Mouse (Mus musculus): Measurements from ENCODE around the gene Lrrc19. TPM values are rescaled to one million over a fixed set of nuclear protein-coding genes. Genes with fewer than 3 reads are reported as not detected.
A peak's percentile ranks its signal among the peaks of the same experiment; 100 is the strongest.

The Lrrc19 gene
- total and polyA plus RNA-seq, 2 experiments from 2014 or later, result 0.33 TPM; not detected in 1

DNA sequence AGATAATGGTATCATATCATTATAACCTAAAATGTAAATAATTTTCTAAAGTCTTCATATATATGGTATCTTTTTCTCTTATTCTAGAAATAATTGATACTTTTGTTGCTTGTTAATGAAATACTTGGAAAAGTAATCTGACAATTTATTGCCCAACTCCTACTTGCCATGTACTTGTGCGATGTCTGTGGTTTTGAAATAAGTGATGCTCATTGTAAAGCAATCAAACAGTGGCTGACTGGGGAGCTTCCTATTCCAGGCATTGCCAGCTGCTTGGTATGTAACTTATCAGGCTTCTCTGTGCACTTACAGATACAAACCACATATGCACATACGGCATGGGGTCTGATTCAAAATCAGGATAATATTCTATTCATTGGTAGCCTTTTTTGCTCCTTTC, 29.9 kb downstream of the Lrrc19 start:
- Histone ChIP-seq H3K4me2 (ENCODE audit: low read depth, low read length, poor library complexity, severe bottlenecking) (no peak overlapping the region), H3K27ac (ENCODE audit: low read depth, low read length) (no peak overlapping the region)
- TF ChIP-seq CTCF (IDR thresholded peaks at IDR 0.05), result no peak

GRCm38 (mm10) chr4:94614627-94615006, 35.3 kb downstream of the Lrrc19 start:
- ATAC-seq (ENCODE audit: low FRiP score) (peak; percentile 73), DNase-seq (ENCODE audit: low spot score) (no peak)
- Histone ChIP-seq H3K9ac (replicated peaks; ENCODE audit: low read length, poor library complexity, severe bottlenecking) (peak overlapping the region; percentile 74), H3K27ac (ENCODE audit: low read depth, low read length) (peak overlapping the region; percentile 58), H3K36me3 (ENCODE audit: insufficient read depth, low read length) (no peaks in the 10 kb centered on the region), H3K9me3 (ENCODE audit: low read length) (no peaks in the 10 kb centered on the region), H3K27me3 (ENCODE audit: insufficient read depth, low read length) (no peaks in the 10 kb centered on the region), H3K4me2 (ENCODE audit: low read depth, low read length, poor library complexity, severe bottlenecking) (peak overlapping the region; percentile 66), H3K4me1 (ENCODE audit: insufficient read depth, low read length) (peaks cover 4% of the 10 kb centered on the region; the same call in 1 of the 2 replicates), H3K4me3 (ENCODE audit: low read depth, low read length) (peak overlapping the region; percentile 73)
- under 1% methylated on average over 18 of the region's 18 CpGs for WGBS
- TF ChIP-seq CTCF (IDR thresholded peaks at IDR 0.05), result no peak

More for the DNA sequence above, 29.9 kb downstream of the Lrrc19 start:
- WGBS, result 96% methylated on average over 2 of the region's 2 CpGs
- ATAC-seq (ENCODE audit: low FRiP score) (no peak), DNase-seq (ENCODE audit: low spot score) (no peak)
- Histone ChIP-seq H3K27me3 (ENCODE audit: insufficient read depth, low read length) (no peaks in the 10 kb centered on the region), H3K9me3 (ENCODE audit: low read length) (no peaks in the 10 kb centered on the region), H3K9ac (replicated peaks; ENCODE audit: low read length, poor library complexity, severe bottlenecking) (no peak overlapping the region), H3K4me3 (ENCODE audit: low read depth, low read length) (no peak overlapping the region), H3K4me1 (ENCODE audit: insufficient read depth, low read length) (peaks cover 4% of the 10 kb centered on the region; the same call in 1 of the 2 replicates), H3K36me3 (ENCODE audit: insufficient read depth, low read length) (no peaks in the 10 kb centered on the region)

- Histone ChIP-seq H3K4me1 (ENCODE audit: insufficient read depth, low read length) (peaks cover 4% of the 10 kb centered on the region; the same call in 1 of the 2 replicates), H3K36me3 (ENCODE audit: insufficient read depth, low read length) (no peaks in the 10 kb centered on the region), H3K9me3 (ENCODE audit: low read length) (no peaks in the 10 kb centered on the region), H3K27me3 (ENCODE audit: insufficient read depth, low read length) (no peaks in the 10 kb centered on the region), H3K4me2 (ENCODE audit: low read depth, low read length, poor library complexity, severe bottlenecking) (peak within 1 kb of the TSS; percentile 66), H3K4me3 (ENCODE audit: low read depth, low read length) (peak within 1 kb of the TSS; percentile 73), H3K27ac (ENCODE audit: low read depth, low read length) (peak within 1 kb of the TSS; percentile 58), H3K9ac (replicated peaks; ENCODE audit: low read length, poor library complexity, severe bottlenecking) (peak within 1 kb of the TSS; percentile 74)
- TF ChIP-seq CTCF (IDR thresholded peaks at IDR 0.05), result no peak
- ATAC-seq (ENCODE audit: low FRiP score) (peak; percentile 100), DNase-seq (ENCODE audit: low spot score) (peak; percentile 98)
- WGBS, result 1% methylated on average over 29 of the region's 29 CpGs
Measured at GRCm38 (mm10) chr4:94613972-94614626, 35.8 kb downstream of the Lrrc19 start, which contains the start of gene Ift74. Gene Ift74, plus strand, starts transcription at chr4:94614491.

DNA sequence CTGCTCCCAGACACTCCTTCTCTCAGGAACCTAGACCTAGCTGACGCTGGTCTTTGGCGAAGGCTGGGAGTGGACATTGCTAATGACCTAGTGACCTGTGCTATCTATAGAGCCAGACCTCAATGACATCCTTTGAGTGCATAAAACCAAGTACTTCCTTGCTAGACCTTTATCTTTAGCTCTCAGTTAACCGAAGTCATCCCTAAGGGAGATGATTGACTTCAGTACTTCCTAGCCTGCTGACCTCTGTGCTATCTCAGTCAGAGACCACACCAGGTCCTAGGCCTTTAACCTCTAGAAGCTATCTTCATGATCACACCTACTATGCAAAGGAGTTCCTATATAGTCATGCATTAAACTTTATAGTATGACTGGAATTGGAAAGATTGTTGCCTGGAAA, 39.6 kb downstream of the Lrrc19 start:
- Histone ChIP-seq H3K9ac (replicated peaks; ENCODE audit: low read length, poor library complexity, severe bottlenecking) (no peak overlapping the region), H3K27me3 (ENCODE audit: insufficient read depth, low read length) (no peaks in the 10 kb centered on the region), H3K27ac (ENCODE audit: low read depth, low read length) (no peak overlapping the region), H3K4me2 (ENCODE audit: low read depth, low read length, poor library complexity, severe bottlenecking) (no peak overlapping the region), H3K36me3 (ENCODE audit: insufficient read depth, low read length) (no peaks in the 10 kb centered on the region), H3K9me3 (ENCODE audit: low read length) (no peaks in the 10 kb centered on the region), H3K4me1 (ENCODE audit: insufficient read depth, low read length) (peaks cover 2% of the 10 kb centered on the region; the same call in 1 of the 2 replicates), H3K4me3 (ENCODE audit: low read depth, low read length) (no peak overlapping the region)
- DNase-seq (ENCODE audit: low spot score) (no peak), ATAC-seq (ENCODE audit: low FRiP score) (no peak)
- no peak for TF ChIP-seq CTCF (IDR thresholded peaks at IDR 0.05)
- 88% methylated on average over 3 of the region's 3 CpGs for whole genome bisulfite sequencing

DNA sequence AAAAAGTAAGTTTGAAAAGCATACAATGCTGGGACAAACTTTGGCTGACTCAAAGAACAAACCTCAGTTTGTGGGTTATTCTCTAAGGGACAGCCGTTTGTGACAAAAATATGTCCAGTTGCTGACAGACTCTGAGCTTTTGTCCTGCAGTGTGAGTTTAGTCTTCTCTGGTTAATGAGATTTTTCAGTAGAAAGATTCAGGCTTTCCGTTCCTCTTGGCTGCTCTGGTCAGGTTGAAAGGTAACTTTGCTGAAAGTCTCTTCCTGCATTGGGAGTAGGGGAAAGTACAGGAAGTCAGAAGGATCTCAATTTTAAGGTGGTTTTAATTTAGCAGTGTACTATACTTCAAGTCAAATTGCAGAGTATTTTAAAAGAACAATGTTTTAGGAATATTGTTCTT, 44.4 kb downstream of the Lrrc19 start:
- no peak overlapping the region for H3K4me2 ChIP-seq (ENCODE audit: low read depth, low read length, poor library complexity, severe bottlenecking)
- 99% methylated on average over 2 of the region's 2 CpGs for WGBS
- H3K4me3 ChIP-seq (ENCODE audit: low read depth, low read length), result no peak overlapping the region
- no peak overlapping the region for H3K9ac ChIP-seq (replicated peaks; ENCODE audit: low read length, poor library complexity, severe bottlenecking)
- DNase-seq (ENCODE audit: low spot score), result no peak
- no peaks in the 10 kb centered on the region for H3K27me3 ChIP-seq (ENCODE audit: insufficient read depth, low read length)
- no peaks in the 10 kb centered on the region for H3K9me3 ChIP-seq (ENCODE audit: low read length)
- H3K4me1 ChIP-seq (ENCODE audit: insufficient read depth, low read length), result peaks cover 3% of the 10 kb centered on the region; the same call in 1 of the 2 replicates
- ATAC-seq (ENCODE audit: low FRiP score), result no peak
- no peaks in the 10 kb centered on the region for H3K36me3 ChIP-seq (ENCODE audit: insufficient read depth, low read length)
- no peak for TF ChIP-seq CTCF (IDR thresholded peaks at IDR 0.05)
- H3K27ac ChIP-seq (ENCODE audit: low read depth, low read length), result no peak overlapping the region

DNA sequence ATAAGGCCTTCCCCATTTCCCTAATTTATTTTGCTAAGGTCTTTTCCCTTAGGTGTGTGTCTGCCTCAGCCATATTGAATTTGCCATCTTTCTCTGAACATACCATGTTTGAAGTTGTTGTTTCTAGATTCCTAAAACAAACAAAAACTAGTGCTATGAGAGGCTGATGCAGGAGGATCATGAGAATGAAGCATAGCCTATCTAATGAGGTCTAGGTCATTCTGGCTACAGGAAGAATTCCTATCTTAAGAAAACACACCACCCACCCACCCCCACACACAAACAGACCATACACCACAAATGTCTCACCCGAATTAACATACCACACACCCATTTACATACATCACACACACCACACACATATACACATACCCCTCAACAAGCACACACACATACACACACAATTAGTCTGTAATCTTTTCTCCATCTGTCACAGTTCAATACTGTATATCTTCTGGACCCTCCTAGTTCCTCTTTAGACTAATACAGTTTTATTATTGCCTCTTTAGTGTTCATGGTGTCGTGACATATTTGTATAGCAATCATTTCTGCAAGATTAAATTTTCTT, 45.4 kb downstream of the Lrrc19 start:
- TF ChIP-seq CTCF (IDR thresholded peaks at IDR 0.05), result no peak
- DNase-seq (ENCODE audit: low spot score) (no peak), ATAC-seq (ENCODE audit: low FRiP score) (no peak)
- Histone ChIP-seq H3K36me3 (ENCODE audit: insufficient read depth, low read length) (no peaks in the 10 kb centered on the region), H3K4me2 (ENCODE audit: low read depth, low read length, poor library complexity, severe bottlenecking) (no peak overlapping the region), H3K27me3 (ENCODE audit: insufficient read depth, low read length) (no peaks in the 10 kb centered on the region), H3K4me1 (ENCODE audit: insufficient read depth, low read length) (peaks cover 3% of the 10 kb centered on the region; the same call in 1 of the 2 replicates), H3K9ac (replicated peaks; ENCODE audit: low read length, poor library complexity, severe bottlenecking) (no peak overlapping the region), H3K4me3 (ENCODE audit: low read depth, low read length) (no peak overlapping the region), H3K27ac (ENCODE audit: low read depth, low read length) (no peak overlapping the region), H3K9me3 (ENCODE audit: low read length) (no peaks in the 10 kb centered on the region)
- 93% methylated on average over 2 of the region's 2 CpGs for WGBS
